30 mouse cellular contexts compared by ENCODE assay signal in genomic region chr3:39320851-39321250, GRCm38 (mm10).
DNase-seq lines count a peak whose midpoint lies in the region; ATAC-seq lines count a peak whose summit lies in the region.
"Had no signal": no experiment of that assay in that cellular context is flagged by ENCODE, and none has a peak within 500 bp of the region (broad histone marks: within the 10 kb centered on the region; RNA-seq: fewer than 3 reads in every experiment).

No protein-coding gene starts in this region.

- no peaks in the 10 kb centered on the region for H3K36me3 ChIP-seq in heart, embryonic 10.5 days
- no peaks in the 10 kb centered on the region for H3K36me3 ChIP-seq in midbrain, embryonic 14.5 days (ENCODE audit: control insufficient read depth, insufficient read depth, low read length)
- H3K36me3 ChIP-seq in midbrain, embryonic 10.5 days: no peaks in the 10 kb centered on the region
- no peaks in the 10 kb centered on the region for H3K36me3 ChIP-seq in neural tube, embryonic 13.5 days
- H3K36me3 ChIP-seq: embryonic facial prominence, embryonic 12.5 days; embryonic facial prominence, embryonic 15.5 days; G1E; heart, embryonic 12.5 days; hindbrain, embryonic 12.5 days had no signal

- peak overlapping the region; percentile 59 for H3K27ac ChIP-seq in heart, embryonic 10.5 days
- H3K27ac ChIP-seq in midbrain, embryonic 14.5 days (replicated peaks; ENCODE audit: low read depth, low read length): no peak overlapping the region
- no peak overlapping the region for H3K27ac ChIP-seq in midbrain, embryonic 10.5 days (replicated peaks)
- H3K27ac ChIP-seq in neural tube, embryonic 13.5 days (replicated peaks): 0 out of 2 replicates have a peak overlapping the region, but pooled peaks have one; percentile 18
- H3K27ac ChIP-seq: embryonic facial prominence, embryonic 12.5 days; embryonic facial prominence, embryonic 15.5 days; heart, adult 2 months; hindbrain, embryonic 12.5 days had no signal

- H3K4me1 ChIP-seq in heart, embryonic 10.5 days: peaks cover 20% of the 10 kb centered on the region
- no peaks in the 10 kb centered on the region for H3K4me1 ChIP-seq in midbrain, embryonic 14.5 days (ENCODE audit: control insufficient read depth, insufficient read depth, low read length)
- H3K4me1 ChIP-seq in midbrain, embryonic 10.5 days: no peaks in the 10 kb centered on the region
- no peaks in the 10 kb centered on the region for H3K4me1 ChIP-seq in neural tube, embryonic 13.5 days (replicated peaks)
- H3K4me1 ChIP-seq: embryonic facial prominence, embryonic 12.5 days; embryonic facial prominence, embryonic 15.5 days; hindbrain, embryonic 12.5 days had no signal

- no peak overlapping the region for H3K4me3 ChIP-seq in heart, embryonic 10.5 days
- no peak overlapping the region for H3K4me3 ChIP-seq in midbrain, embryonic 14.5 days (replicated peaks; ENCODE audit: low read depth, low read length)
- no peak overlapping the region for H3K4me3 ChIP-seq in midbrain, embryonic 10.5 days
- no peak overlapping the region for H3K4me3 ChIP-seq in neural tube, embryonic 13.5 days
- H3K4me3 ChIP-seq: embryonic facial prominence, embryonic 12.5 days; embryonic facial prominence, embryonic 15.5 days; heart, adult 2 months; heart, embryonic 12.5 days; hindbrain, embryonic 12.5 days had no signal

- no peak overlapping the region for H3K9ac ChIP-seq in midbrain, embryonic 14.5 days (replicated peaks; ENCODE audit: low read length)
- no peak overlapping the region for H3K9ac ChIP-seq in neural tube, embryonic 13.5 days
- H3K9ac ChIP-seq: embryonic facial prominence, embryonic 12.5 days; embryonic facial prominence, embryonic 15.5 days; heart, embryonic 12.5 days; hindbrain, embryonic 12.5 days had no signal

- ATAC-seq in midbrain, embryonic 14.5 days (ENCODE audit: low FRiP score, low TSS enrichment): no peak
- no peak for ATAC-seq in neural tube, embryonic 13.5 days (ENCODE audit: low read depth)
- ATAC-seq: activated CD4-positive, CD25-positive, alpha-beta regulatory T cell, adult 4 months; forebrain, embryonic 16.5 days; hindbrain, embryonic 16.5 days; inflammation-experienced regulatory T-cells, adult 6 months; intestine, embryonic 16.5 days had no signal

- H3K4me2 ChIP-seq in midbrain, embryonic 14.5 days (ENCODE audit: low read length): no peak overlapping the region
- no peak overlapping the region for H3K4me2 ChIP-seq in neural tube, embryonic 13.5 days
- H3K4me2 ChIP-seq: embryonic facial prominence, embryonic 12.5 days; embryonic facial prominence, embryonic 15.5 days; heart, embryonic 12.5 days; hindbrain, embryonic 12.5 days had no signal

- H3K27me3 ChIP-seq in heart, embryonic 10.5 days (ENCODE audit: insufficient read depth, poor library complexity, severe bottlenecking): no peaks in the 10 kb centered on the region
- no peaks in the 10 kb centered on the region for H3K27me3 ChIP-seq in midbrain, embryonic 14.5 days (ENCODE audit: control insufficient read depth, insufficient read depth, low read length)
- H3K27me3 ChIP-seq in midbrain, embryonic 10.5 days (ENCODE audit: low read depth, poor library complexity, severe bottlenecking): no peaks in the 10 kb centered on the region
- H3K27me3 ChIP-seq in neural tube, embryonic 13.5 days: no peaks in the 10 kb centered on the region
- H3K27me3 ChIP-seq: CH12.LX; embryonic facial prominence, embryonic 12.5 days; embryonic facial prominence, embryonic 15.5 days; heart, embryonic 12.5 days; hindbrain, embryonic 12.5 days had no signal

- no peaks in the 10 kb centered on the region for H3K9me3 ChIP-seq in heart, embryonic 10.5 days
- H3K9me3 ChIP-seq in midbrain, embryonic 14.5 days (ENCODE audit: control insufficient read depth, low read length): no peaks in the 10 kb centered on the region
- H3K9me3 ChIP-seq in midbrain, embryonic 10.5 days (replicated peaks): no peaks in the 10 kb centered on the region
- H3K9me3 ChIP-seq in neural tube, embryonic 13.5 days: no peaks in the 10 kb centered on the region
- H3K9me3 ChIP-seq: embryonic facial prominence, embryonic 12.5 days; embryonic facial prominence, embryonic 15.5 days; G1E; heart, embryonic 12.5 days; hindbrain, embryonic 12.5 days had no signal

- 66% methylated on average over 7 of the region's 7 CpGs for WGBS in heart, embryonic 10.5 days
- WGBS in midbrain, embryonic 14.5 days: 66% methylated on average over 7 of the region's 7 CpGs
- WGBS in midbrain, embryonic 10.5 days: 90% methylated on average over 7 of the region's 7 CpGs
- 69% methylated on average over 7 of the region's 7 CpGs for WGBS in neural tube, embryonic 13.5 days

- DNase-seq in heart, embryonic 10.5 days (ENCODE audit: low spot score): no peak
- DNase-seq in heart, adult 9 months (ENCODE audit: low spot score in 2 of 2): no peak
- peak; percentile 34 for DNase-seq in midbrain, embryonic 14.5 days
- no peak for DNase-seq in midbrain, embryonic 10.5 days (ENCODE audit: low spot score)
- no peak for DNase-seq in neural tube, embryonic 10.5 days (ENCODE audit: extremely low spot score, low spot score)
- peak; percentile 20 for DNase-seq in retina, postnatal 1 day
- DNase-seq in adrenal gland, adult (ENCODE audit: inconsistent age in 2 of 2, low spot score in 1 of 2): no peak
- DNase-seq: adrenal gland, postnatal 10 days; adrenal gland, postnatal 36 days; B cell, adult 2 months; cerebellum, adult 11 months; cerebellum, adult 2 months; cerebellum, adult 9-11 months; cerebellum, postnatal 25 days; gastrocnemius, postnatal 10 days; gastrocnemius, postnatal 36 days; heart, adult 2 months; heart, postnatal 14 days had no signal

Comparison
In these comparisons a context has a peak if more than half of its experiments do, and no peak if none do; other contexts are left out.
1. DNase-seq: peak in midbrain, embryonic 14.5 days (single experiment) and retina, postnatal 1 day (single experiment); none in heart, embryonic 10.5 days (single experiment), heart, adult 9 months (0 of 2), midbrain, embryonic 10.5 days (single experiment), neural tube, embryonic 10.5 days (single experiment) and adrenal gland, adult (0 of 2).
2. H3K27ac ChIP-seq: peak in heart, embryonic 10.5 days (single experiment) and neural tube, embryonic 13.5 days (single experiment); none in midbrain, embryonic 14.5 days (single experiment) and midbrain, embryonic 10.5 days (single experiment).